Mouse (Mus musculus): ENCODE data around the gene Mettl7a2.

Gene Mettl7a2

DNA sequence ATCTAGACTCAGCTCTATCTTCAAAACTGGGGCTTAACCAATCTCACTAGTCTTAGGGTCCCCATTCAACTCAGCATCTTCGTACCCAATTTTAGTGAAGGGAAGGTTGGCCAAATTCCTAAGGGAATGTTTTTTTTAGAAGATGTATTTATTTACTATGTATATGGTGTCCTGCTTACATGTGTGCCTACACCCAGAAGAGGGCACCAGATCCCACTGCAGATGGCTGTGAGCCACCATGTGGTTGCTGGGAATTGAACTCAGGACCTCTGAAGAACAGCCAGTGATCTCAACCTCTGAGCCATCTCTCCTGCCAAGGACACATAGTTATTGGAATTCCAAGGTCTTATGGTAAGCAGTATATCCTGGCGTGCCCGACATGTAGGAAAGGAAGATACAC, 42.6 kb downstream of the Mettl7a2 start:
- no peak for DNase-seq (ENCODE audit: low spot score in 2 of 2)

- no peak for DNase-seq (ENCODE audit: low spot score in 2 of 2)
These were observed 47.7 kb downstream of the Mettl7a2 start for GRCm38 (mm10) chr15:100400592-100401250.

- DNase-seq (ENCODE audit: low spot score in 2 of 2), result no peak
These were observed 48.8 kb downstream of the Mettl7a2 start for GRCm38 (mm10) chr15:100401811-100402210.

DNA sequence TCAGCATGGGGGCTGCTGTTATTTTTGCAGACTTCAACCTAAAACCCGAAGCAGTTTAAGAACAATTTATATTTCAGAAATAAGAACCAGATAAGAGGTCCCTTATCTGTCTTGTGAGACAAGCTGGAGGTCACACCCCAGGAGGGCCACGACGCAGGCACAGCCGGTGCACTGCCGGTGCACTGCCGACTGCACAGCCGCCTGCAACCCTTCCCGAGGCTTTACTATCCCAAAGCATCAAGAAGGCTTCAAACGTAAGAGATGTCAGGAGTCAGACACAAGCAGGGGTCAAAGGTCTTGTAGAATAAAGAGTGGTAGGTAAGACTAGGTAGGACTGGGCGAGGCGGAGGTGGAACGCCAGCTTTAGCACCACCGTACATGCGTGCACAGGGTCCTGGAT, 49.3 kb downstream of the Mettl7a2 start:
- no peak for DNase-seq (ENCODE audit: low spot score in 2 of 2)

DNA sequence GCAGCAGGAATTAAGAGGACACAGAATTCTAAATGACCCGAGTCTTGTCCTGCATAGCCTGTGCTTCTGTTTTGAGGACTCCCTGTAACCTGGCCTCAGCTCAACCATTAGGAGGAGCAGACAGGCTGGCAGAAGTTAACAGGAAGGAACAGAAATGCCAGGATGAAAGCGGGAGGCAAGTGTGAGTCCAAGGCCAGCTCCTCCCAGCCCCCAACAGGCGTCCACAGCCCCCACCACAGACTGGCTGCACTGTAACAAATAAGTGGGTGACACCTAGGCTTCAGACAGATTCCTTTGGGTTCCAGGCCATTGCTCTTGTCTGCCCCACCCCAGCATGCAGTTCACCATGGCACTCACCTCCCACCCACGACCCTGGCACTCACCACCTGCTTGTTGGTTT, 49.8 kb downstream of the Mettl7a2 start:
- DNase-seq (ENCODE audit: low spot score in 2 of 2), result no peak

DNA sequence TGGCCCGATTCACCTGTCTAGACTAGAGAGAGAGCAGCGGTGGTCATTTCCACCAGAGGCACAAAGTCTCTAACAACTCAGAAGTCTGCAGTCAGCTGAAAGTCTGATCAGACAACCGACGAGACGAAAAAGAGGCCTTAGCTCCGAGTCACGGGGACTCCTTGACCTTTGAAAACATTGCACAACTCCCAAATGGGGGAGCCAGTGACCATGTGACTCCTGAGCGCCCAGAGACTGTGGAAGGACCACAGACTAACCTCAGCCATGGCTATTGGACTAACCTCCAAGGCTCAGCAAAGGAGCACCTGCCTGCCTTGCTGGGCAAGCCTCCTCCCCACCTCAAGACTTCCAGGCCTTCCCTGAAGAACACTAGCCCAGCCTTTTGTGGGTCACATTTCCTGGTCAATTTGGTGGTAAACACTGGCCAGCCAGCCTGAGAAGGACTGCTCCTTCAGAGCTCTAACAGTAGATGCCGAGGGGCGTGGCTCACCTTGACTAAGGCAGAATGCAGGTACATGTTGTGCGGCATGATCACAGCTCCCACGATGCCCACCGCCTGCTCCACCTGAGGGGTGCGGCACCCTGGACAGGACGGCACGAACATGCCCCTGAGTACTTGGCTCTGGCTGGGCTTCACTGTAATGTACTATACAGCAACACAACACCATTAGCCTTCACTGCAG, 50.5 kb downstream of the Mettl7a2 start:
- DNase-seq (ENCODE audit: low spot score in 2 of 2), result no peak

DNA sequence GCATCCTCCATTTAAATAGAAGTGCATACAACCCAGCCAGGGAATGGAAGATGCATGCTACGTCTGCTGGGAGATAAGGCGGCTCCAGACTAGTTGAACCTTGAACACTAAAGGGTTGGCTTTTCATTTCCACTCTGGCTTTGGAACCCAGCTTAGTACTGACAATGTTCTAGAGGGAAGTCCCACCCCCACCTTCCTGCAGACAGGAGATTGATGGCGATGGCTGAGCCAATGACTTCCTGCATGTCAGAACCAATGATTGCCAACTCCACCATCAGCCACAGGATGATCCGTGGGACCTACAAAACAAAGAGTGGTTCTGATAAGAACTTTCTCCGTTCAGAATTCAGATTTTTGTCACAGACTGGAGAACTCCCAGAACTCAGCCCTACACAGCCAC, 53.1 kb downstream of the Mettl7a2 start:
- DNase-seq (ENCODE audit: low spot score in 2 of 2), result no peak

DNA sequence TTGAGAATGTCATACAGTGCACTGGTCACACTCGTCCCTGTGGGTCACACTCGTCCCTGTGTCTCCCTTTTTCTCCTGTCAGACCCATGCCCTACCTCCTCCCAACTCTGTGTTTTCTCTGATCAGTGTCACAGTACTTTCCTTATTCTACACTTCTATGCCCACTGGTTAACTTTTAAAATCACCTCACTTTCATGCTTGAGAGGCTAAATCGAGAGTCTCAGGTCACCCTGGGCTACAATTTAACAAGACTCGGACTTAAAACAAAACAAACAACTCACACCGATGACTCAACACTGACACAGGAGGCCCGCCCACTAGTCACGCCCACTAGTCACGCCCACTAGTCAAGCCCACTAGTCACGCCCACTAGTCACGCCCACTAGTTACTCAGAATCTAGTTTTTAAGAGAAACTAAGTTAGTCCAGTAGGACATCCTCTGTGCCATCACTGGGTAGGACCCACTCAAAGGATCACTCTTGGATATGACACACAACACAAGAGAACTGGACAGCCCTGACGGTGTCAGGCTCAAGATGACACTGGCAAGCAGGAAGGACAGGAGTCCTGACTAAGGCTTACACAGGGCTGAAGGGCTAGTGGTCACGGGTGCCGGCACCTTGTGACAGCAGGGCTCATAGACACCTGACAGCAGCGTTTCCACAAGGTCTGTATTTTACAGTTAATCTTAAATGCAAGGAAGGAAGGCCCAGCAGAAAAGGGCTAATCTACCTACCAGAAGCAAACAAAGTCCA, 58.1 kb downstream of the Mettl7a2 start:
- DNase-seq (ENCODE audit: low spot score in 2 of 2), result no peak
